Mouse (Mus musculus): ENCODE measurements around the gene Alg6.

GRCm38 (mm10) chr4:99683941-99684340, 31.5 kb upstream of the Alg6 start:
- TF ChIP-seq CTCF (IDR thresholded peaks at IDR 0.05) (no peak), POLR2A (IDR thresholded peaks at IDR 0.05; ENCODE audit: insufficient read depth, low read depth, low read length) (0 out of 2 replicates have a peak, but pooled peaks have one; percentile 35), EP300 (IDR thresholded peaks at IDR 0.05; ENCODE audit: insufficient read depth, low read depth, low read length) (0 out of 2 replicates have a peak, but pooled peaks have one; percentile 30)

Measured in heart, adult 2 months (tissue).